Comparison of ENCODE assay signal across 9 mouse cellular contexts in the genomic region with DNA sequence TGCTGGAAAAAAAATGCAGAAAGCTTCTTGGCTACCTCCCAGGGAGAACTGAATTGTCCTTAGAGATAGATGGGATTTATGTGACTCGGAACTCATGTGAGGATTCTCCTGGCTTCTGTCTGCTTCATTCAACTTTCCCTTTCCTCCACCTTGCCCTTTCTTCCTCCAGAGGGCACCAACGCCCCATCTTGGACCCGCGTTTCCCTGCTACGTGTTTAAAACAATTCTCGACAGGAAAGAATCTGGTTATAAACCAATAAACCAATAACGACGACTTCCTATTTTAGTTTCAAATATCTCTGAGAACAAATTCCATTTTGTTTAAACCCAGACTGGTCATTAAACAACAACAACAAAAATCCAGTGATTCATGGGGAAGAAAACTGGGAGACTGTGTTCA.
DNase-seq lines count a peak whose midpoint lies in the region; ATAC-seq lines count a peak whose summit lies in the region.
"Had no signal": no experiment of that assay in that cellular context is flagged by ENCODE, and none has a peak within 500 bp of the region (broad histone marks: within the 10 kb centered on the region; RNA-seq: fewer than 3 reads in every experiment).

No protein-coding gene starts in this region.

- no peaks in the 10 kb centered on the region for H3K36me3 ChIP-seq in forebrain, embryonic 14.5 days (ENCODE audit: control insufficient read depth, insufficient read depth, low read length)

- H3K27ac ChIP-seq in forebrain, embryonic 14.5 days (ENCODE audit: low read depth, low read length): no peak overlapping the region
- H3K27ac ChIP-seq: macrophage had no signal

- H3K9me3 ChIP-seq in forebrain, embryonic 14.5 days (replicated peaks; ENCODE audit: control insufficient read depth, low read length): no peaks in the 10 kb centered on the region

- ATAC-seq in forebrain, embryonic 14.5 days: 0 out of 2 replicates have a peak, but pooled peaks have one; percentile 40
- ATAC-seq in hematopoietic stem cell, adult 5-6 weeks (replicated peaks in 1 of 2; ENCODE audit: insufficient read depth in 1 of 2, low FRiP score in 2 of 2, low TSS enrichment in 1 of 2, low read depth in 1 of 2, poor library complexity in 2 of 2, severe bottlenecking in 2 of 2): peak; percentile 56 to 65; a peak in 3 of 4 replicates

- H3K4me1 ChIP-seq in forebrain, embryonic 14.5 days (ENCODE audit: control insufficient read depth, insufficient read depth, low read length): no peaks in the 10 kb centered on the region; the same call in 1 of the 2 replicates

- peak; percentile 29 for DNase-seq in ES-CJ7 (ENCODE audit: low read depth, low spot score)
- peak; percentile 68 for DNase-seq in brain, adult 2 months (ENCODE audit: low read depth, low spot score)
- DNase-seq in forebrain, embryonic 14.5 days (ENCODE audit: low spot score): peak; percentile 78
- peak; percentile 49 for DNase-seq in layer of hippocampus, adult 9-10 months (ENCODE audit: low spot score)
- peak; percentile 70 for DNase-seq in lung, postnatal 10 days
- peak; percentile 77 to 82 for DNase-seq in right cerebral cortex, postnatal 10 days (ENCODE audit: low spot score in 2 of 2)
- DNase-seq in urinary bladder, postnatal 4 days (ENCODE audit: low spot score in 2 of 2): peak; percentile 42 to 66

- H3K27me3 ChIP-seq in forebrain, embryonic 14.5 days (replicated peaks; ENCODE audit: control insufficient read depth, insufficient read depth, low read length): no peaks in the 10 kb centered on the region

- WGBS in forebrain, embryonic 14.5 days: 8% methylated on average over 8 of the region's 8 CpGs

- H3K9ac ChIP-seq in forebrain, embryonic 14.5 days (ENCODE audit: low read length): no peak overlapping the region

- H3K4me3 ChIP-seq in forebrain, embryonic 14.5 days (ENCODE audit: low read depth, low read length): no peak overlapping the region

- peak overlapping the region; percentile 24 for H3K4me2 ChIP-seq in forebrain, embryonic 14.5 days (ENCODE audit: low read length)

Comparison
In these comparisons a context has a peak if more than half of its experiments do, and no peak if none do; other contexts are left out.
1. DNase-seq: peak in every context shown above with its lines; median percentile 80 in right cerebral cortex, postnatal 10 days; 78 in forebrain, embryonic 14.5 days; 70 in lung, postnatal 10 days; 68 in brain, adult 2 months; 54 in urinary bladder, postnatal 4 days; 49 in layer of hippocampus, adult 9-10 months; 29 in ES-CJ7.